Mouse (Mus musculus) macrophage (primary cell): ENCODE results near the gene Mup12. TPM values are rescaled to one million over a fixed set of nuclear protein-coding genes. Genes with fewer than 3 reads are reported as not detected.
"Not testable (repeated sequence)": the region's sequence is repeated elsewhere in the genome, so short reads cannot be mapped to it uniquely, and the experiment has no call there.

Experiments used
- H3K27ac ChIP-seq: fragments of 350-480 bp; formaldehyde crosslinking; 2 replicates; pipeline ENCODE4 v1.9.0; 2021
- H3K36me3 ChIP-seq: fragments of 350-480 bp; formaldehyde crosslinking; 2 replicates; pipeline ENCODE4 v1.9.0; 2021; ENCODE audit errors: inconsistent target
- H3K4me3 ChIP-seq: fragments of 350-480 bp; formaldehyde crosslinking; 2 replicates; pipeline ENCODE4 v1.9.0; 2021; ENCODE audit errors: inconsistent target
- H3K79me2 ChIP-seq: fragments of 350-480 bp; formaldehyde crosslinking; 2 replicates; pipeline ENCODE4 v1.9.0; 2021; ENCODE audit errors: inconsistent target
- WGBS: methylation state at CpG from one replicate; pipeline ENCODE4 v1.1.7; 2026; ENCODE audit warnings: inconsistent platforms; ENCODE audit not compliant: missing documents; 5-methylcytosine and 5-hydroxymethylcytosine counted together
- polyA plus RNA-seq: library from polyadenylated mRNA; stranded (reverse); fragments of 250-400 nt; gene quantifications from 3 replicates; pipeline ENCODE4 v1.2.4, GENCODE M21; 2018; ENCODE audit warnings: inconsistent platforms
- total RNA-seq, 78 experiments: library from RNA; depleted of rRNA; stranded (reverse); fragments of 250-400 nt; gene quantifications; 1 replicate in 9 of 78; 2 replicates in 24 of 78; 3 replicates in 43 of 78; 4 replicates in 2 of 78; pipeline ENCODE4 v1.2.4; 2018; ENCODE audit warnings: inconsistent platforms in 56 of 78

Gene Mup12
- total RNA-seq (2018; cell fraction: chromatin; rRNA removed) = not detected
- not detected for total RNA-seq (2018; cell fraction: cytosol; rRNA removed)
- total RNA-seq (2018; cell fraction: nucleus; rRNA removed) = not detected
- polyA plus RNA-seq = not detected in 3 replicates

DNA sequence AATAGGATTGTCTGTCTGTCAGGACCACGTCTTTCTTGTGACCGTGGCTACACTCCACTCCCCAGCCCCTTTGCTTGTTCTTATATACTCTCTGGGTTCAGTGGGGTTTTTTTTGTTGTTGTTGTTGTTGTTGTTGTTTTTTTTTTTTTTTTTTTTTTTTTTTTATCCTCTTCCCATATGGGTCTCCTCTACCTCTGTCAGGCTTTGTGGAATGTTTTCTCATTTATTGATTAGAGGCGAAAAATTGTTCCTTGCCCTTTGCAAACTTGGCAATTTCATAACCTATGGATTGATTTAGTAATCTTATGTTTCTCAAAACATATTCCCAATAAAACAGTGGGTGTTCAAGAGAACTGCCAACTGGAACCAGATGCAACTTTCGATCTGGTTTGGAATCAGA, at the start of gene Mup12:
Gene Mup12, minus strand, starts transcription at position 101 of the 400 bp plus-strand sequence.
- not testable (repeated sequence) for H3K4me3 ChIP-seq, H3K36me3 ChIP-seq, H3K27ac ChIP-seq, H3K79me2 ChIP-seq
- WGBS = 100% methylated on average over 1 of the region's 4 CpGs

Other genes starting within 250 kb of the Mup12 start
- gene Mup1, start 239.4 kb downstream of the Mup12 start, polyA plus RNA-seq = not detected in 3 replicates
- gene Mup10, start 159.1 kb downstream of the Mup12 start, polyA plus RNA-seq = not detected in 3 replicates
- not detected in 3 replicates for gene Mup11, start 78.9 kb downstream of the Mup12 start, polyA plus RNA-seq
- gene Mup22, start 80.1 kb upstream of the Mup12 start, polyA plus RNA-seq = not detected in 3 replicates